Mouse (Mus musculus) heart, embryonic 16.5 days (tissue): ENCODE measurements at regions not wholly inside any gene's neighbourhood (a gene's known extent, or its start where the extent isn't known, plus 50 kb on each side); places are given as distances from the start of the nearest gene placed in this dataset.

Experiments used
- ATAC-seq: fragments of 200-750 bp; cut with Nextera tagmentation; replicated peaks from 2 replicates; pipeline ENCODE4 v1.8.0; 2017; ENCODE audit warnings: moderate number of reproducible peaks; ENCODE audit not compliant: insufficient read depth, low FRiP score; ENCODE audit errors: extremely low read depth
- H3K27ac ChIP-seq: fragments of 300-500 bp; sonication (generic); 2 replicates; pipeline ENCODE4 v1.5.1; 2014; ENCODE audit warnings: mild to moderate bottlenecking, low read length, control low read depth, moderate library complexity
- H3K27me3 ChIP-seq: fragments of 300-500 bp; sonication (generic); 2 replicates; pipeline ENCODE4 v1.6.1; 2014; ENCODE audit warnings: low read length, mixed read lengths; ENCODE audit not compliant: control insufficient read depth, insufficient read depth
- H3K36me3 ChIP-seq: fragments of 300-500 bp; sonication (generic); 2 replicates; pipeline ENCODE4 v1.6.1; 2014; ENCODE audit not compliant: control insufficient read depth, insufficient read depth
- H3K4me1 ChIP-seq: fragments of 300-500 bp; sonication (generic); 2 replicates; pipeline ENCODE4 v1.6.1; 2014; ENCODE audit warnings: low read length, mixed read lengths; ENCODE audit not compliant: control insufficient read depth, insufficient read depth
- H3K4me2 ChIP-seq: fragments of 300-500 bp; sonication (generic); 2 replicates; pipeline ENCODE4 v1.6.1; 2014; ENCODE audit warnings: low read depth, mild to moderate bottlenecking, control low read depth, low read length
- H3K4me3 ChIP-seq: fragments of 300-500 bp; sonication (generic); 2 replicates; pipeline ENCODE4 v1.5.1; 2014; ENCODE audit warnings: mild to moderate bottlenecking, control low read depth, low read length
- H3K9ac ChIP-seq: fragments of 300-500 bp; sonication (generic); 2 replicates; pipeline ENCODE4 v1.6.1; 2014; ENCODE audit warnings: low read length, control low read depth
- H3K9me3 ChIP-seq: fragments of 300-500 bp; sonication (generic); replicated peaks from 2 replicates; pipeline ENCODE4 v1.6.1; 2016; ENCODE audit warnings: low read length; ENCODE audit not compliant: control insufficient read depth
- WGBS: fragments of 180-500 bp; shearing (Covaris S2); extraction: QIAGEN DNeasy Blood & Tissue Kit; methylation state at CpG from one replicate; pipeline ENCODE4 v1.1.7; 2014; 5-methylcytosine and 5-hydroxymethylcytosine counted together

- H3K36me3 ChIP-seq, result no peaks in the 10 kb centered on the region
- WGBS, result 73% methylated on average over 4 of the region's 4 CpGs
- no peak overlapping the region for H3K27ac ChIP-seq
- no peaks in the 10 kb centered on the region for H3K9me3 ChIP-seq
- no peaks in the 10 kb centered on the region for H3K4me1 ChIP-seq
- H3K9ac ChIP-seq, result no peak overlapping the region
- H3K4me3 ChIP-seq, result no peak overlapping the region
- no peak for ATAC-seq
- H3K27me3 ChIP-seq, result no peaks in the 10 kb centered on the region
- no peak overlapping the region for H3K4me2 ChIP-seq
Measured at GRCm38 (mm10) chr1:186384440-186384839, 267.3 kb upstream of the Lyplal1 start.

- no peak for ATAC-seq
- no peak overlapping the region for H3K9ac ChIP-seq
- H3K27ac ChIP-seq, result no peak overlapping the region
- no peaks in the 10 kb centered on the region for H3K9me3 ChIP-seq
- H3K4me1 ChIP-seq, result no peaks in the 10 kb centered on the region
- H3K36me3 ChIP-seq, result no peaks in the 10 kb centered on the region
- WGBS, result 85% methylated on average over 2 of the region's 2 CpGs
- no peak overlapping the region for H3K4me3 ChIP-seq
- H3K27me3 ChIP-seq, result no peaks in the 10 kb centered on the region
- H3K4me2 ChIP-seq, result no peak overlapping the region
Measured at GRCm38 (mm10) chr1:186383453-186383852, 266.3 kb upstream of the Lyplal1 start.

GRCm38 (mm10) chr1:186383006-186383405 lies 265.9 kb upstream of the Lyplal1 start:
- Histone ChIP-seq H3K36me3 (no peaks in the 10 kb centered on the region), H3K27ac (no peak overlapping the region), H3K4me3 (no peak overlapping the region), H3K4me2 (no peak overlapping the region), H3K4me1 (no peaks in the 10 kb centered on the region), H3K9me3 (no peaks in the 10 kb centered on the region), H3K9ac (no peak overlapping the region), H3K27me3 (no peaks in the 10 kb centered on the region)
- 88% methylated on average over 3 of the region's 3 CpGs for WGBS
- no peak for ATAC-seq

DNA sequence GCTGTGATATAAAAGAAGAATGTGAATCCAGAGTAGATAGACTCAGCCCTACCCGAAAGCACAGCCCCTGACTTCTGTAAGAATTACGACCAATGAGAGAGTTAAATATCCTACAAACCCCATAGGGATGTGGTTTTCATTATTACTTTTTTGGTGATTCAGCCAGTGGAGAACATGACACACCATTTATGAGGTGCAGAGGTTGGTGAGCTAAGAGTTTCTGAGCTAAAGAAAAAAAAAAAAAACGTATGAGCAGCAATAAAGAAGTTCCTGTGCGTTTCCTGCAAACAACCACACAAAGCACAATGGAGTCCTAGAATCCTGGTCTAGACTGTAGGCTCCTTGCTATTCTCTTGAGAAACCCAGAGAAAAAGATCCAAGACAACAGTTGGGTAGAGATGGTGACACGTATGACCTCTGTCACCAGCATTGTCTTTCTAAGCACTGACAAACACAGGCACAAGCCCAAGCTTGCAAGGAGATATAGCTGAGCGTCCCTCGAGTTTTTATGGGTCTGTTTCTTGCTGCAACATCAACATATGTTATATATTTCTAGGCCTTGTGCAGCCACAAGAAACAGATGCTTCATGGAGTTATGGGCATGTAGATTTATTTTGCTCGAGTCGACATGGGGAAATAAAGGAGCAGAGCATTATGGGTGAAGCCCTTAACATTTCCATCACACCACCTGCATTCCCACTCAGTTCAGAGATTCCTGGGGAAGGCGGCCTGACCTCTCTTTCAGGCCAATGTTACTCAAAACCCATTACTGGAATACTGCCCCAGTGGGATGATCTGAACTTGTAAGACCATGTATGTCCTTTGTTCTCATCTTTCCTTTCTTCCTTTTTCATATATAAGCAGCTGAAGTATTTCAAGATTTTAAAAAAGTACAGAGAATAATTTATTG lies 263.1 kb upstream of the Lyplal1 start:
- no peak overlapping the region for H3K4me2 ChIP-seq
- H3K36me3 ChIP-seq, result no peaks in the 10 kb centered on the region
- no peaks in the 10 kb centered on the region for H3K27me3 ChIP-seq
- no peaks in the 10 kb centered on the region for H3K9me3 ChIP-seq
- WGBS, result 76% methylated on average over 10 of the region's 10 CpGs
- no peak overlapping the region for H3K27ac ChIP-seq
- no peak overlapping the region for H3K4me3 ChIP-seq
- peaks cover 4% of the 10 kb centered on the region; the same call in 1 of the 2 replicates for H3K4me1 ChIP-seq
- no peak overlapping the region for H3K9ac ChIP-seq
- no peak for ATAC-seq

DNA sequence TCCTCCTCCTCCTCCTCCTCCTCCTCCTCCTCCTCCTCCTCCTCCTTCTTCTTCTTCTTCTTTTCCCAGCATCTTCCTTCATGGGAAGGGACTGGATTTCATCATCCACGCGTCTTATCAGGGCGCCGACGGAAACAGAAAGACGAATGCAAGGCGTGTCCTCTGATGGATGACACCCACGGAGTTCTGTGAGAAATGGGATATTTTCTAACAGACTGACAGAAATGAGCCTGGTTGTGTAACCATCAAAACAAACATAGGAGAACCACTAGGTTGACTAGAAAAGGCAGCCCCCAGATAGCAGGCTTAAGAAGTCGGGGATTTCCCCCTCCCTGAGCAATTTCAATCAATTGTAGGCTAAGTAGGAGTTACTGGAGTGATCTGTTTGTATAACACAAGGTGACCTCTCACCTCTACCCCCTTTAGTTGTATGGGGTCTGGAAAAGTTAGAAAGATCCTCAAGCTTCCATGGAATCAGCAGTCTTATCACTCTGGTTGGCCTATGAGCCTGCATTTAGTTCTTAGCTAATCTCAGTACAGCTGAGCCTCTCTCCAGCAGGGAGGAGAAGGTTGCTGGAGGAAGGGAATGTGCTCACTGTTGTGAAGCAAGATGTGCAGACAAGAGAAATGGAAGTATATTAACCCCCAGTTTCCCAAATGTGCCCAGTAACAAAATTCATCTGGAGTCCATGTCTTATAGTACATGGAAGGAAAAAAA lies 260.0 kb upstream of the Lyplal1 start:
- no peak overlapping the region for H3K27ac ChIP-seq
- H3K4me2 ChIP-seq, result no peak overlapping the region
- no peaks in the 10 kb centered on the region for H3K36me3 ChIP-seq
- ATAC-seq, result no peak
- peaks cover 4% of the 10 kb centered on the region; the same call in 1 of the 2 replicates for H3K4me1 ChIP-seq
- no peaks in the 10 kb centered on the region for H3K9me3 ChIP-seq
- no peaks in the 10 kb centered on the region for H3K27me3 ChIP-seq
- no peak overlapping the region for H3K9ac ChIP-seq
- WGBS, result 41% methylated on average over 9 of the region's 9 CpGs
- H3K4me3 ChIP-seq, result no peak overlapping the region

GRCm38 (mm10) chr1:186374009-186374649 lies 257.0 kb upstream of the Lyplal1 start:
- Histone ChIP-seq H3K9me3 (no peaks in the 10 kb centered on the region; the same call in 1 of the 2 replicates), H3K27me3 (no peaks in the 10 kb centered on the region), H3K9ac (no peak overlapping the region), H3K4me2 (no peak overlapping the region), H3K4me3 (no peak overlapping the region), H3K4me1 (peaks cover 4% of the 10 kb centered on the region; the same call in 1 of the 2 replicates), H3K36me3 (no peaks in the 10 kb centered on the region), H3K27ac (no peak overlapping the region)
- no peak for ATAC-seq
- 61% methylated on average over 9 of the region's 9 CpGs for WGBS

- H3K4me1 ChIP-seq, result peaks cover 4% of the 10 kb centered on the region; the same call in 1 of the 2 replicates
- no peak overlapping the region for H3K9ac ChIP-seq
- no peaks in the 10 kb centered on the region for H3K27me3 ChIP-seq
- WGBS, result 48% methylated on average over 4 of the region's 4 CpGs
- no peak overlapping the region for H3K27ac ChIP-seq
- no peaks in the 10 kb centered on the region for H3K36me3 ChIP-seq
- no peak overlapping the region for H3K4me3 ChIP-seq
- H3K9me3 ChIP-seq, result no peaks in the 10 kb centered on the region; the same call in 1 of the 2 replicates
- no peak for ATAC-seq
- H3K4me2 ChIP-seq, result no peak overlapping the region
Measured at GRCm38 (mm10) chr1:186373386-186373785, 256.3 kb upstream of the Lyplal1 start.

- Histone ChIP-seq H3K36me3 (no peaks in the 10 kb centered on the region), H3K9ac (no peak overlapping the region), H3K27ac (no peak overlapping the region), H3K4me3 (no peak overlapping the region), H3K4me1 (peaks cover 4% of the 10 kb centered on the region; the same call in 1 of the 2 replicates), H3K9me3 (no peaks in the 10 kb centered on the region; the same call in 1 of the 2 replicates), H3K4me2 (no peak overlapping the region), H3K27me3 (no peaks in the 10 kb centered on the region)
- WGBS, result 90% methylated on average over 2 of the region's 2 CpGs
- no peak for ATAC-seq
Measured at GRCm38 (mm10) chr1:186372770-186373353, 255.8 kb upstream of the Lyplal1 start.
